Mouse (Mus musculus) large intestine, adult 2 months (tissue): ENCODE measurements at regions not wholly inside any gene's neighbourhood (a gene's known extent, or its start where the extent isn't known, plus 50 kb on each side); places are given as distances from the start of the nearest gene placed in this dataset.

Experiments used
- DNase-seq: peaks from one replicate; pipeline ENCODE4 v3.0.0-alpha.2; 2012; ENCODE audit warnings: low read depth, low spot score
- WGBS: fragments of 180-500 bp; shearing (Covaris S2); methylation state at CpG from one replicate; pipeline ENCODE4 v1.1.7; 2018; 5-methylcytosine and 5-hydroxymethylcytosine counted together

GRCm38 (mm10) chr7:136026451-136026850, 310.3 kb upstream of the Mki67 start:
- WGBS: 51% methylated on average over 7 of the region's 7 CpGs

DNA sequence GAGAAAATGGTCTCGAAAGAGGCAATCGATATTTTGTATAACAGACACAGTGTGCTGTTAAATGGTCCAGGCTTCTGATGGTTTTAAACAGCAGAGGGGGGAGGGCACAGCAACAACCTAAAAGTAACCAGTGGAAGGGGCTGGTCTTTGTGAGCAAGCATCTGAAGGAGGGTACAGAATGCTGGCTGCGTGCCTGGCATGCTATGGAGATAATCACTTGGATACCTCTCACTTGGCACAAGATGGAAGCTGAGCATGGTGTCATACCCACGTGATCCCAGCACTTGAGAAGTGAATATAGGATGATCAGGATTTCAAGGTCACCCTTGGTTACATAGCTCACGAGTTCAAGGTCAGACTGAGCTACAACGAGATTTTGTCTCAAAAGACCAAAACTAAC, 315.9 kb upstream of the Mki67 start:
- no peak for DNase-seq

More at GRCm38 (mm10) chr7:136026451-136026850, 310.3 kb upstream of the Mki67 start:
- no peak for DNase-seq

DNA sequence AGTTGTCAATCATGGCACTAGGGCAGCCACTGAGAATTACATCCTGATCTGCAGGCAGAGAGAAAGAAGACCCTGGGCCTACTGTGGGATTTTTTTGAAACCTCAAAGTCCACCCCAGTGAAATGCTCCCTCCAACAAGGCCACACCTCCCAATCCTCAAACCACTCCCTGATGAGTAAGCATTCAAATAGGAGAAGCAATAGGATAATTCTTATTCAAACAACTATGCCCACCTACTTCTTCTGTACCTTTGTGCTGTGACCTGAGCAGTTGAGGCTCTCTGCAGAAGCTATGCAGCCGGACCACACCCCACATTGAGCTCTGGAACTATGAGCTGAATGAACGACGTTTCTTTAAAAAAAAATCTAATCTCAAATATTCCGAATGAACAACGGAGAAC, 317.4 kb upstream of the Mki67 start:
- 59% methylated on average over 5 of the region's 5 CpGs for WGBS
- no peak for DNase-seq

More for the DNA sequence above, 315.9 kb upstream of the Mki67 start:
- WGBS: 79% methylated on average over 6 of the region's 6 CpGs

GRCm38 (mm10) chr7:136035735-136036134, 319.6 kb upstream of the Mki67 start:
- 66% methylated on average over 7 of the region's 7 CpGs for WGBS

DNA sequence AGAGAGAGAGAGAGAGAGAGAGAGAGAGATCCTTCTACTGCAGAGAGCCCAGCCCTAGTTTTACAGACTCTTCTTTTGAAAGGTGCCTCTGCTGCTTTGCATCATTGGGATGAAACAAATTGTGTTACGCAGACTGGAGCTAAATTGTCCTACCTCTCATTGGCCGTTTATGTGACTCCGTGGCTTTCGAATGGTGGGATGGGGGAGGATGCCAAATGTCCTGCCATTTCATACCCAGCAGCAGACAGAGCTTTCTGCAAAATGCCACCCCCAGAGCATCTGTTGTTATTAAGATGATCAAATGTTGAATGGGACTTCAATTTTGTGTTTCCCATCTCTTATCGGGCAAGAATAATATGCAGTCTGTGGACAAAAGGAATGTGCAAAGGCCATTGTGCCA, 321.9 kb upstream of the Mki67 start:
- DNase-seq: no peak
- WGBS: 67% methylated on average over 5 of the region's 5 CpGs

More at GRCm38 (mm10) chr7:136035735-136036134, 319.6 kb upstream of the Mki67 start:
- DNase-seq: no peak

DNA sequence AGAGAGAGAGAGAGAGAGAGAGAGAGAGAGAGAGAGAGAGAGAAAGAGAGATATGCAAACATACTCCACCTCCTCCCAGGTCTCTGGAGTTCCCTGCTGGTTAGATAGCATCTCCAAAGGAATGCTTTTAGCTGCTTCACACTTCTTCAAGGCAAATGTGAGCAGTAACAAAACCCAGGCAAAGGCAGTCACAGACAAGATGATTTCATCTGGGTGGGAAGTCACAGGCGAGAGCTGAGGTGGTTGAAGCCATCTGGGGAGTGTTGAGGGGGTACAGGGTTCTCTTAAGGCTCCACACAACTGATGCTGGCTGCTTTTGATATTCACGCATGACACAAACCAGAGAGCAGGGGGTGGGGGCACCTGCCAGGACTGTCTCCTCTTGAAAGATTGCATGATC, 322.7 kb upstream of the Mki67 start:
- 27% methylated on average over 2 of the region's 2 CpGs for WGBS
- DNase-seq: no peak

GRCm38 (mm10) chr7:136041921-136042320, 325.8 kb upstream of the Mki67 start:
- 40% methylated on average over 4 of the region's 4 CpGs for WGBS
- DNase-seq: no peak

DNA sequence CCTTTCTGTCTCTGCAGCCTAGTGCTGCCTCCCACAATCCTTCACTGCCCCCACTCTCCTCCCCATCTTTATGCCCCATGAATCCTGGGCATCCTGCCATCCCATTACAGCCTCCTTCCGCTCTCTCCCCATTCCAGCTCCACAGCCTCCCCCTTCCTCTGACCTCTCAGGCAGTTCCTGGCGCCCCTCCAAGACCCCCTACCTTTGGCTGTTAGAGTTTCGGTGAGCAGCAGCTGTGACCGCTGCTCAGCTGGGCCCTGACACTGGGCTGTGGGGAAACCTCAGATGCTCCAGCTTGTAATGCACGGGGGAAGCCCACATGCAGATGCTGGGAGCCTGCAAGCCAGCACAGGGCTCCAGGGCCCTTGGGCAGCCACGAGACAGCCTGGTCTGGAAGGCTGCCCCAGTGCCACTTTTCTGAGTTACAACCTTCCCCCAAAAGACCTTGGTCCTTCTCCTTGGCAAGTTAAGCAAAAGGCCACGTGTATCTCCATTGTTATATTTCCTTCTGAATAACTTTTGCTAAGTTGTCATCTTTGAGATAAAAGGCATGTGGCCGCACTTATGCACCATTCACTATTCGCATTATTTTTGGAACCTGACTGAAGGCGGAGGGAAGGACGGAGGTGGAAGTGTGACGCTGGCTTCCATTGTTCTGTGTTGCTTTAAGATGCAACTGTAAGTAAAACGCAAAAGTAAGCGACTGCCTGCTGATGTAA, 330.6 kb upstream of the Mki67 start:
- DNase-seq: no peak
- 41% methylated on average over 14 of the region's 14 CpGs for WGBS

DNA sequence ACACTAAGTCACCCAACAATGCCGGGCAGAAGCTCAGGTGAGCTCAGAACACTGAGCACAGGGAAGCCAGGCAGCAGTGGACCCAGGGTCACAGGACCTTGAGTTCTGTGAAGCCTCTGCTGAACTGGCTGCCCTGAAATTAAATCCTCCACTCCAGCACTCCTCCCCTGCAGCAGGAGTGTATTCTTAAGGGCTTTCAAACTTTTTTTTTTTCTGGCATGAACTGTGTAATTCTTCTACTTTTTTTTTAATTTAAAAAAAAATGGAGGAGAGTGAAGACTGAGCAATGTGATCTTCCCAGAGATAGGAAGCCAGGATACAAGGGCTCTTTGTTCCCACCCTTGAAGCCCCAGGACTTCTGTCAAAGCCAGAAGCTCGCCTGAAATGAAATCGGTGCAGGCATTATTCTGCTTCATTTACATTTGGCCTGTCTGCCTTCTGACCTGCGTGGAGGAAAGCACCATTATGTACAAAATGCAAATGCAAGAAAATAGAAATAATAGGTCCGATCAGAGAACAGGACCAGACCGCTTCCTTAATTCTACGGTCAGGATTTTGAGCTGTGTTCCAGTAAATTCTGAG, 331.3 kb upstream of the Mki67 start:
- no peak for DNase-seq
- WGBS: 51% methylated on average over 7 of the region's 7 CpGs

GRCm38 (mm10) chr7:136048925-136049586, 332.9 kb upstream of the Mki67 start:
- 41% methylated on average over 8 of the region's 8 CpGs for WGBS

DNA sequence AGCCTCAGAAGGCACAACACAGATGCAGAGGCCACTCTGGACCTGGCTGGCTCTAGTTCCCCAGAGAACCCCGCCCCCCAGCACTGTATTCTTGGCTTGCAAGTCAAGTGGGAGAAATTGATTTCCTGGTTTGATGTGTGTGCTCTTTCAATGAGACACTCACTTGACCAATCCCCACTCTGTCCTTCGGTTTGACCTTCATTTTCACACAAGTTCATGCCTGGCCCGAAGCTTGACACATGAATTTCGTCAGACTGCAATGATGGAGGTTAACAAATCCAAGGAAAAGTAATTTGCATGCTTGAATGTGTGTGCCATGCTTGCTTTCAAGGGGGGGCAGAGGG, 333.4 kb upstream of the Mki67 start:
- WGBS: 61% methylated on average over 4 of the region's 4 CpGs
- DNase-seq: no peak

More at GRCm38 (mm10) chr7:136048925-136049586, 332.9 kb upstream of the Mki67 start:
- no peak for DNase-seq

DNA sequence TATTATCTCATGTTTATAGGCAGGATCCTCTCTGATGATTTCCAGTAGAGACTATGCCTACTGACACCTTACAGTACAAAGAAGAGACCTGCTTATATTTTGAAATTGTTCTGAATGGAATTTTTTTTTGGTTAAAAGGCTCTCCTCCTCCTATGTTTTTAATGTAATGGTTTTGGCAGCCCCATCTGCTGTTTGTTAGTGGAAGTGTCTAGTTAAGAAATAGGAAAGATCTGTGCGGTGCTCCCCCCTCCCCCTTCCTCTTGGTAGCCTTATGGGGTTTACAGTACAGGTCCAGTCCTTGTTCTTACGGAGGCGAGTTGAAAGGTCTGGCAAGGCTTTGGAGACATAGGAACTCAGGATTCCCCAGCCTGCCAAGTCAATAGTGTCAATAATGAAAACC, 334.0 kb upstream of the Mki67 start:
- 74% methylated on average over 3 of the region's 3 CpGs for WGBS
- no peak for DNase-seq

GRCm38 (mm10) chr7:136056876-136057484, 340.8 kb upstream of the Mki67 start:
- no peak for DNase-seq
- WGBS: 48% methylated on average over 16 of the region's 16 CpGs

- no peak for DNase-seq
- 71% methylated on average over 5 of the region's 5 CpGs for WGBS
Measured at GRCm38 (mm10) chr7:136058319-136058718, 342.2 kb upstream of the Mki67 start.

- DNase-seq: no peak
- 72% methylated on average over 14 of the region's 14 CpGs for WGBS
Measured at GRCm38 (mm10) chr7:136058751-136059681, 342.9 kb upstream of the Mki67 start.

DNA sequence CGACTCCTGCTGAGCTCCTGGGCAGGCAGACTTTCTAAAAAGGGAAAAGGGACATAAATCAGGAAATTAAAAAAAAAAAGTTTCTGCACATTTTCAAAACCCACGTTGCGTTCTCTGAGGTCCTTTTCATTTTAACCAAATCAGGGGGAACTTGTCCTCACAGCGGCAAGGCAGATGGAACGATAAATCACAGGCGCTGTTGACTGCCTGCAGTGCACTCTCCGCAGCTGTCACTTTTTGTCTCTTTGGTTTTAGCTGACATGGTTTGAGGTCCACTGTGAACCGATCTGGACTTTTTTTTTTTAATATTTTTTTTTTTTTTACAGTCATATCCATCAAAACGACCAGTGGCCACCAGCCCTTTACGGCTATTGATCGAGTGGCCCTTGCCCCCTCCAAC, 343.7 kb upstream of the Mki67 start:
- 59% methylated on average over 11 of the region's 11 CpGs for WGBS
- no peak for DNase-seq

DNA sequence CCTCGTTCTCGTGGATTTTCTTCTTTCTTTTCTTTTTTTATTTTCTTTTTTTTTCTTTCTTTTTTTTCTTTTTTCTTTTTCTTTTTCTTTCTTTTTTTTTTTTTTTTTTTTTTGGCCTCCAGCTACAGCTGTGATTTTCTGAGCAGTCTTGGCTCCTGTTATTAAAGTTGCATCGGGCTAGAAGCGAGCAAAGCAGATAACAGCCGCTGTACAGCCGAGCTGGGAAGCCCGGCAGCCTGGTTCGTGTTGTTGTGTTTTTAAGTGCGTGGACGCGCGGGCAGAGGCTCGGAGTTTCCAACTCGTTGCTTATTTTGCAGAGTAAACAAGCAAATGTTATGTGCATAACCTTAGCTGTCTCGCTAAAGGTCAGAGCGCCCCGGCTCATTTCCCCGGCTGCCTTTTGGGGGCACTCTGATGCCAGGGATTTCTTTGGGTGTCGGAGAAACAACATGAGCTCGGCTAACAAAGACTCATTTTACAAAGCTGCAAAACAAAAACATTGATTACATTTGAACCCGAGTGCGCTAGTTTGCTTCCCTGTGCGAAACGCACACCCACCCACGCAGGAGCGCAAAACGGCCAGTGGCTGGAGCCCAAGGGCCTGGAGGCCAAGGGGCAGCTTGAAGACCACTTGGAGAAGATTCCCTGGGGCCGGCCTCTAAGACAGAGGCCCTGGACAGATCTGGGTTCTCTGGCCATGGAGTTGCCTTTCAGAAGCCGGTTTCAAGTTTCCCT, 344.3 kb upstream of the Mki67 start:
- no peak for DNase-seq

GRCm38 (mm10) chr7:136062658-136063057, 346.5 kb upstream of the Mki67 start:
- DNase-seq: no peak

More for the DNA sequence above, 344.3 kb upstream of the Mki67 start:
- WGBS: 12% methylated on average over 29 of the region's 29 CpGs

More at GRCm38 (mm10) chr7:136062658-136063057, 346.5 kb upstream of the Mki67 start:
- 65% methylated on average over 5 of the region's 5 CpGs for WGBS
